Mouse (Mus musculus): Measurements from ENCODE around the gene Igfbp4. TPM values are rescaled to one million over a fixed set of nuclear protein-coding genes. Genes with fewer than 3 reads are reported as not detected.

Igfbp4 gene
- polyA plus RNA-seq, 1 experiment from 2014 or later = 252 TPM

DNA sequence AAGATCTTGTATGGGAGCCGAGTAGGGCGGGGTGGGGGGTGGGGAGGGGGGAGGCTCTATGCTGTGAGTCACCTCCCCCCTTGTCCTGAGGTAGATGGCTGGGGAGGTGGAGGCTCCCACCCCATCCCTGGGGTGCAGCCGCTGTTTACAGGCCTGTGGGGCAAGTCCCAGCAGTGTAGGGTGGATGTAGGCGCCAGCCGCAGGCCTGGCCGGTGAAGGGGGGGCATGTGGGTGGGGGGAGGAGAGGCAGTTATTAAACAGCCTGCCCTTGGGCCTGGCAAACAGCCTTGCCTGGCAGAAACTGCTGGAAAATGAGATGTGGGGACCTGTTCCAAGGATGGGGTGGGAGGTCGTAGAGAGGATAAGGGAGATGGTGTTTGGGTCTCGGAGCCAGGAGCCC lies 41.1 kb downstream of the Igfbp4 start:
- Histone ChIP-seq H3K4me3 (ENCODE audit: low read depth, low read length) (no peak overlapping the region), H3K27me3 (ENCODE audit: control insufficient read depth, insufficient read depth, low read length) (no peaks in the 10 kb centered on the region), H3K9me3 (ENCODE audit: control insufficient read depth, low read length) (no peaks in the 10 kb centered on the region), H3K4me1 (replicated peaks; ENCODE audit: control insufficient read depth, insufficient read depth, low read length) (0 out of 2 replicates have a peak, but pooled peaks cover 2% of the 10 kb centered on the region), H3K27ac (ENCODE audit: low read depth, low read length) (no peak overlapping the region), H3K4me2 (ENCODE audit: low read depth, low read length, severe bottlenecking) (no peak overlapping the region), H3K9ac (ENCODE audit: low read length) (no peak overlapping the region), H3K36me3 (ENCODE audit: control insufficient read depth, insufficient read depth, low read length) (no peaks in the 10 kb centered on the region)
- DNase-seq (ENCODE audit: low spot score) (no peak), ATAC-seq (replicated peaks; ENCODE audit: low FRiP score) (no peak)
- WGBS = 80% methylated on average over 8 of the region's 8 CpGs

DNA sequence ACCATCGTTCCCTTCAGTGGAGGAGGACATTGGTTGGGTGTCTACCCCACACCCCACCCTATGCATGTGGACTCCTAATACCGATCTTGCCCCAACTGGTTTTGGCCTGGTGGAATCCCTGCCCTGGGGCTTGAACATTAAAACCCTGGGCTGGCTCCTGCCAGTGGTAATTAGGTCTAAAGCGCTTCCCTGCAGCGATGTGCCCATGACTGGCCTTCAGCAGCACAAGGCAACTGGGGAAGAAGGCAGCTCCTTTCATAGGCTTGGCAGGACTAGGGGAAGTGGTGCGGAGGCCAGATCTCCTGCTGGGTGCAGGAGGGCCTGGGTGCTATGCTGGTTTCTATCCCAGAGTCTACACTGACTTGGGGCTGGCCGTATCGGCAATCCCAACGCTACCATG lies 42.5 kb downstream of the Igfbp4 start:
- no peak overlapping the region for H3K27ac ChIP-seq (ENCODE audit: low read depth, low read length)
- no peaks in the 10 kb centered on the region for H3K9me3 ChIP-seq (ENCODE audit: control insufficient read depth, low read length)
- H3K9ac ChIP-seq (ENCODE audit: low read length) = no peak overlapping the region
- 0 out of 2 replicates have a peak, but pooled peaks cover 2% of the 10 kb centered on the region for H3K4me1 ChIP-seq (replicated peaks; ENCODE audit: control insufficient read depth, insufficient read depth, low read length)
- ATAC-seq (replicated peaks; ENCODE audit: low FRiP score) (no peak), DNase-seq (ENCODE audit: low spot score) (no peak)
- no peak overlapping the region for H3K4me2 ChIP-seq (ENCODE audit: low read depth, low read length, severe bottlenecking)
- 86% methylated on average over 8 of the region's 8 CpGs for WGBS
- H3K36me3 ChIP-seq (ENCODE audit: control insufficient read depth, insufficient read depth, low read length) = no peaks in the 10 kb centered on the region
- H3K4me3 ChIP-seq (ENCODE audit: low read depth, low read length) = no peak overlapping the region
- H3K27me3 ChIP-seq (ENCODE audit: control insufficient read depth, insufficient read depth, low read length) = no peaks in the 10 kb centered on the region

DNA sequence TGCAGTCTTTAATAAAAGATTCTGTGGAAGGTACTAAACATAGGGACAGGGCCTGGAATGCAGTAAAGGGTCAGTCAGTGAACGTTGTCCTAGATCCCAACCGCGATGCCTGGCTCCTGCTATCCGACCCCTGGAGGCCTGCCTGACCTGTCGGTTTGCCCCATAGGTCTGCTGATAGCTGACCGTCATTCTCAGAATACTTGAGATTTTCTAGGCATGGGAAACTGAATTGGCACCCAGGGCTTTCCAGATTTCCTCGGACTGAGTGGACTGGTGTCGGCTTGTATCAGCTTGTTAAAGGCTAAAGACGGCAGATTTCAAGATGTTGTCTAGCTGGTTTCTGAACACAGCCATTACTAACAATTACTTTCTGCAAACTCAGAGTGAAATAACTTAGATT lies 43.3 kb downstream of the Igfbp4 start:
- H3K4me1 ChIP-seq (replicated peaks; ENCODE audit: control insufficient read depth, insufficient read depth, low read length) = 0 out of 2 replicates have a peak, but pooled peaks cover 2% of the 10 kb centered on the region
- WGBS = 82% methylated on average over 9 of the region's 9 CpGs
- H3K9ac ChIP-seq (ENCODE audit: low read length) = no peak overlapping the region

GRCm38 (mm10) chr11:99088486-99088885 lies 47.4 kb downstream of the Igfbp4 start:
- Histone ChIP-seq H3K27ac (ENCODE audit: low read depth, low read length) (no peak overlapping the region), H3K36me3 (ENCODE audit: control insufficient read depth, insufficient read depth, low read length) (no peaks in the 10 kb centered on the region), H3K4me3 (ENCODE audit: low read depth, low read length) (no peak overlapping the region), H3K4me2 (ENCODE audit: low read depth, low read length, severe bottlenecking) (no peak overlapping the region), H3K9ac (ENCODE audit: low read length) (no peak overlapping the region), H3K27me3 (ENCODE audit: control insufficient read depth, insufficient read depth, low read length) (no peaks in the 10 kb centered on the region), H3K9me3 (ENCODE audit: control insufficient read depth, low read length) (no peaks in the 10 kb centered on the region), H3K4me1 (replicated peaks; ENCODE audit: control insufficient read depth, insufficient read depth, low read length) (no peaks in the 10 kb centered on the region)
- 79% methylated on average over 2 of the region's 2 CpGs for WGBS
- DNase-seq (ENCODE audit: low spot score) (no peak), ATAC-seq (replicated peaks; ENCODE audit: low FRiP score) (no peak)

More for the DNA sequence above, 43.3 kb downstream of the Igfbp4 start:
- no peaks in the 10 kb centered on the region for H3K36me3 ChIP-seq (ENCODE audit: control insufficient read depth, insufficient read depth, low read length)
- ATAC-seq (replicated peaks; ENCODE audit: low FRiP score) = no peak
- no peaks in the 10 kb centered on the region for H3K9me3 ChIP-seq (ENCODE audit: control insufficient read depth, low read length)
- DNase-seq (ENCODE audit: low spot score) = no peak
- H3K4me3 ChIP-seq (ENCODE audit: low read depth, low read length) = no peak overlapping the region
- no peak overlapping the region for H3K27ac ChIP-seq (ENCODE audit: low read depth, low read length)
- H3K27me3 ChIP-seq (ENCODE audit: control insufficient read depth, insufficient read depth, low read length) = no peaks in the 10 kb centered on the region
- no peak overlapping the region for H3K4me2 ChIP-seq (ENCODE audit: low read depth, low read length, severe bottlenecking)

GRCm38 (mm10) chr11:99089077-99089601 lies 48.1 kb downstream of the Igfbp4 start, which contains the start of gene Tns4:
TSS of gene Tns4 (minus strand) at chr11:99089306.
- Histone ChIP-seq H3K9me3 (ENCODE audit: control insufficient read depth, low read length) (no peaks in the 10 kb centered on the region), H3K27me3 (ENCODE audit: control insufficient read depth, insufficient read depth, low read length) (no peaks in the 10 kb centered on the region), H3K4me1 (replicated peaks; ENCODE audit: control insufficient read depth, insufficient read depth, low read length) (no peaks in the 10 kb centered on the region), H3K4me3 (ENCODE audit: low read depth, low read length) (no peak within 1 kb of the TSS), H3K9ac (ENCODE audit: low read length) (no peak within 1 kb of the TSS), H3K36me3 (ENCODE audit: control insufficient read depth, insufficient read depth, low read length) (no peaks in the 10 kb centered on the region), H3K27ac (ENCODE audit: low read depth, low read length) (no peak within 1 kb of the TSS), H3K4me2 (ENCODE audit: low read depth, low read length, severe bottlenecking) (no peak within 1 kb of the TSS)
- DNase-seq (ENCODE audit: low spot score) = no peak
- 65% methylated on average over 14 of the region's 14 CpGs for WGBS
- no peak for ATAC-seq (replicated peaks; ENCODE audit: low FRiP score)

DNA sequence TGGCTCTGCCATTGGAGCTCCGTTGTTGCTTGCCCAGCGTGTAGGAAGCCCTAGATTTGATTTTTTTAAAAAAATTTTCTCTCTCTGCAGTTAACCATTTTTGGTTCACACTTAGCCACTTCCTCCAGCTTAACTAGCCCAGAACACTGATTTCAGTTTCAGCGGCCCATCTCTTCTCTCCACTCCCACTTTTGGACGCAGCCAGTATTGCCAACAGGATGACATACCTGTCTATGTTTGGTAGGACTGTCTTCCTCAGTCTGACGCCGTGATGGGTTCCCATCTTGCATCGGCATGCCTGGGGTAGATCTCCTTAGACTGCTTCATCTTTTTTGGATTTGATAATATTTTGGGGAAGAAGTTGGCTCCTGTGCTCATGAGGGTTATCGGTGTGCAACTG lies 49.3 kb downstream of the Igfbp4 start:
- Histone ChIP-seq H3K4me2 (ENCODE audit: low read depth, low read length, severe bottlenecking) (no peak overlapping the region), H3K9me3 (ENCODE audit: control insufficient read depth, low read length) (no peaks in the 10 kb centered on the region), H3K4me3 (ENCODE audit: low read depth, low read length) (no peak overlapping the region), H3K4me1 (replicated peaks; ENCODE audit: control insufficient read depth, insufficient read depth, low read length) (no peaks in the 10 kb centered on the region), H3K27me3 (ENCODE audit: control insufficient read depth, insufficient read depth, low read length) (no peaks in the 10 kb centered on the region), H3K9ac (ENCODE audit: low read length) (no peak overlapping the region), H3K27ac (ENCODE audit: low read depth, low read length) (no peak overlapping the region), H3K36me3 (ENCODE audit: control insufficient read depth, insufficient read depth, low read length) (no peaks in the 10 kb centered on the region)
- whole genome bisulfite sequencing = 92% methylated on average over 8 of the region's 8 CpGs
- no peak for DNase-seq (ENCODE audit: low spot score)
- ATAC-seq (replicated peaks; ENCODE audit: low FRiP score) = no peak

DNA sequence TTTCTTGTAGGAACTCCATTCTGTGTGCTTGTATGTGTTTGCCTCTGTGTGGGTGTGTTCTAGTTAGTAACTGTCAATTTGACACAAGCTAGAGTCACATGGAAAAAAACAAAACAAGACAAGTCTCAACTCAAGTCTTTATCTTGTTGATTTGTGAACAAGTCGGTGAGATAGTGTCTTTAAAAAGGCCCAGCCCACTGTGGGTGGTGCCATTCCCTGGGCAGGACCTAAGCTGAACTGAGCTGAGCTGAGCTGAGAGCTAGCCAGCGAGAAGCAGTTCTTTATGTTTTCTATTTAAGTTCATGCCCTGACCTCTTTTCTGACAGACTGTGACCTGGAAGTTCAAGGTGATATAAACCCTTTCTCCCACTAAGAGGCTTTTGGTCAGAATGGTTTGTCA lies 50.6 kb downstream of the Igfbp4 start:
- no peaks in the 10 kb centered on the region for H3K36me3 ChIP-seq (ENCODE audit: control insufficient read depth, insufficient read depth, low read length)
- ATAC-seq (replicated peaks; ENCODE audit: low FRiP score) (no peak), DNase-seq (ENCODE audit: low spot score) (no peak)
- 76% methylated on average over 2 of the region's 2 CpGs for WGBS
- no peak overlapping the region for H3K9ac ChIP-seq (ENCODE audit: low read length)
- no peaks in the 10 kb centered on the region for H3K4me1 ChIP-seq (replicated peaks; ENCODE audit: control insufficient read depth, insufficient read depth, low read length)
- H3K4me2 ChIP-seq (ENCODE audit: low read depth, low read length, severe bottlenecking) = no peak overlapping the region
- no peak overlapping the region for H3K4me3 ChIP-seq (ENCODE audit: low read depth, low read length)
- H3K9me3 ChIP-seq (ENCODE audit: control insufficient read depth, low read length) = no peaks in the 10 kb centered on the region
- H3K27ac ChIP-seq (ENCODE audit: low read depth, low read length) = no peak overlapping the region
- no peaks in the 10 kb centered on the region for H3K27me3 ChIP-seq (ENCODE audit: control insufficient read depth, insufficient read depth, low read length)

DNA sequence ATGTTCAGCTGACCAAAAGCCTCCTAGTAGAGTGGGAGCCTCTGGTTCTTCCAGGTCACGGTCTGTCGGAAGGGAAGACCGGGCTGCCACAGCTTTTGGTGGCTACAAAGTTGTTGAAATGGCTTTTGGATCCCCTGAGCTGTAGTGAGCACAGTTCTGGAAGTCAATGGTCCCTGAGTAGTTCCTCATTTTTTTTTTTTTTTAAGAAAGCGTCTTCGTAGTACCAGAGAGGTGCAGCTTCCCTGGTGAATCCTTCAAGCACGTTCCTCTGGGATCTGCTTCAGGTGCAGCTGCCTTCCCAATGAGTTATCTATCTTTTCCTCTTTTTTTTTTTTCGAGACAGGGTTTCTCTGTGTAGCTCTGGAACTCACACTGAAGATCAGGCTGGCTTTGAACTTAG lies 52.7 kb downstream of the Igfbp4 start:
- H3K9me3 ChIP-seq (ENCODE audit: control insufficient read depth, low read length) = no peaks in the 10 kb centered on the region
- H3K4me1 ChIP-seq (replicated peaks; ENCODE audit: control insufficient read depth, insufficient read depth, low read length) = no peaks in the 10 kb centered on the region
- no peak overlapping the region for H3K27ac ChIP-seq (ENCODE audit: low read depth, low read length)
- H3K9ac ChIP-seq (ENCODE audit: low read length) = no peak overlapping the region
- H3K4me3 ChIP-seq (ENCODE audit: low read depth, low read length) = no peak overlapping the region
- ATAC-seq (replicated peaks; ENCODE audit: low FRiP score) (no peak), DNase-seq (ENCODE audit: low spot score) (no peak)
- H3K27me3 ChIP-seq (ENCODE audit: control insufficient read depth, insufficient read depth, low read length) = no peaks in the 10 kb centered on the region
- 89% methylated on average over 7 of the region's 7 CpGs for WGBS
- H3K4me2 ChIP-seq (ENCODE audit: low read depth, low read length, severe bottlenecking) = no peak overlapping the region
- H3K36me3 ChIP-seq (ENCODE audit: control insufficient read depth, insufficient read depth, low read length) = no peaks in the 10 kb centered on the region

DNA sequence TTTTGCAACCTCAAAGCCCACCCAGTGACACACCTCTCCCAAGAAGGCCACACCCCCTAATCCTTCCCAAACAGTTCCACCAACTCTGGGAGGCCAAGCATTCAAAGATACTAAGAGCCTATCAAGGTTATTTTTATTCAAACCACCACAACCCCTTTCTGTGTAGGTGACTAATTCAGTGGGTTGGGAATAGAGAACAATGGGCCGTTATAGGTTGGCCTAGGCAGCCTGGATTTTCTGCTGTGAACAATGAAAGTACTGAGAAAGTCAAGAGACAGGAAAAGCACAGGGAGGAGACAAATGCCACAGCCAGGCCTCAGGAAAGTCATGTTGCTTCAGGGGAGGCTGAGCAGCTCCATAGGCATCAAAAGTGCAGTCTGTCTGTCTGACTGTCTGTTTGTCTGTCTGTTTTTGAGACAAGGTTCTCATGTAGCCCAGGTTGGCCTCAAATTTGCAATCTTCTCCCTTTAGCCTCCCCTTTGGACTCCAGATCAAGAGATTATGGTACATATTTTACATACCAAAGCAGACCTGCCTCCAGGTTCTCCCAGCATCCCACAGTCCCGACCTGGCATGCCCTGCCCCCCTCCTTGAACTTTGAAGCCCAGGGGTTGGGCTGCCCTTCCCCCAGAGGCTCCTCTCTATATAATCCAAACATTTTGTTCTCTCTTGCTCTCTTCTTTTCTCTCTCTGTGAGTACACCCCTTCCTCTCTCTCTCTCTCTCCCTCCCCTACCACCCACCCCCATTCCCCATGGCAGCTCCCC lies 54.0 kb downstream of the Igfbp4 start:
- no peaks in the 10 kb centered on the region for H3K36me3 ChIP-seq (ENCODE audit: control insufficient read depth, insufficient read depth, low read length)
- no peaks in the 10 kb centered on the region for H3K4me1 ChIP-seq (replicated peaks; ENCODE audit: control insufficient read depth, insufficient read depth, low read length)
- H3K4me3 ChIP-seq (ENCODE audit: low read depth, low read length) = no peak overlapping the region
- no peaks in the 10 kb centered on the region for H3K9me3 ChIP-seq (ENCODE audit: control insufficient read depth, low read length)
- no peak overlapping the region for H3K4me2 ChIP-seq (ENCODE audit: low read depth, low read length, severe bottlenecking)
- WGBS = 50% methylated on average over 2 of the region's 2 CpGs
- H3K27ac ChIP-seq (ENCODE audit: low read depth, low read length) = no peak overlapping the region
- no peak overlapping the region for H3K9ac ChIP-seq (ENCODE audit: low read length)
- H3K27me3 ChIP-seq (ENCODE audit: control insufficient read depth, insufficient read depth, low read length) = no peaks in the 10 kb centered on the region
- DNase-seq (ENCODE audit: low spot score) (no peak), ATAC-seq (replicated peaks; ENCODE audit: low FRiP score) (no peak)

Data from forebrain, embryonic 11.5 days (tissue).